Mouse (Mus musculus) inflammation-experienced regulatory T-cells, adult 16 weeks (primary cell): ENCODE measurements around the gene Imp4. TPM values are rescaled to one million over a fixed set of nuclear protein-coding genes. Genes with fewer than 3 reads are reported as not detected.

Source experiments
- polyA plus RNA-seq: library from polyadenylated mRNA; unstranded; fragments of 100-300 nt; shearing (Covaris generic); gene quantifications from one replicate; pipeline ENCODE4 v1.2.1, GENCODE M21; 2017

Gene Imp4
- 169 TPM for polyA plus RNA-seq

DNA sequence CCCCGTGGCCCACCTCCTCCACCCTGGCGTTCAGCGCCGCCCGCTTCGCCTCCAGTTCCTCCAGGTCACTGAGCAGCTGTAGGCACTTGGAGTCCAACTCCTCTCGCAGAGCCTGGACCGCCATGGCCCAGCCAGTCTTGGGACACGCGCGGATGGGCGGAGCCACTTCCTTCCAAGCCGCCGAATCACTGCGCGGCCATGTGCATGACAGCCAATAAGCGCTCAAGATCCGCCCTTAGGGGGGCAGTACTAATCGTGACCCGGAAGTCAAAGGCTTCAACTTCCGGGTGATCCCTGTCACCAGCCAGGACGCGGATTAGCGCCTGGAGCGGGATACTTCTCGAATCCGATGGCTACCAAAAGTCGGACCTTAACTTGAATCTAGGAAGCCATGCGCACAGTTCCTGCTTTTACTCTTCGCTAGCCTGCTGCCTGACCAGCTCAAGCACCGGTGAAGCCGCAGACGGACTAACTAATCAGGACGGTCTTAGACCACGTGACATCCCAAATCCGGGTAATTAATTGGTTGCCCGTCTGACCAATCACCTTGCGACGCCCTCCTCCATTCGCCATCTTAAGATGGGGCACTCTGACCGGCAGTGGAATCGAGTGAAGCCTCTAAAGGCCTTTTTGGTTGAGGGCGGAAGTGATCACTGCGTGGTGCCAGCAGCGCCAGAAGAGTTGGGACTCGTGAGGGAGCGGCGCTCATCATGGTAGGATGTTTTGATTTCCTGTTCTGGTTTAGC lies at the start of gene Imp4, which contains the start of gene Ccdc115:
Imp4 (plus strand) TSS at position 637 of the 746 bp plus-strand sequence.
Ccdc115 (minus strand) TSS at position 458 of the 746 bp plus-strand sequence.

DNA sequence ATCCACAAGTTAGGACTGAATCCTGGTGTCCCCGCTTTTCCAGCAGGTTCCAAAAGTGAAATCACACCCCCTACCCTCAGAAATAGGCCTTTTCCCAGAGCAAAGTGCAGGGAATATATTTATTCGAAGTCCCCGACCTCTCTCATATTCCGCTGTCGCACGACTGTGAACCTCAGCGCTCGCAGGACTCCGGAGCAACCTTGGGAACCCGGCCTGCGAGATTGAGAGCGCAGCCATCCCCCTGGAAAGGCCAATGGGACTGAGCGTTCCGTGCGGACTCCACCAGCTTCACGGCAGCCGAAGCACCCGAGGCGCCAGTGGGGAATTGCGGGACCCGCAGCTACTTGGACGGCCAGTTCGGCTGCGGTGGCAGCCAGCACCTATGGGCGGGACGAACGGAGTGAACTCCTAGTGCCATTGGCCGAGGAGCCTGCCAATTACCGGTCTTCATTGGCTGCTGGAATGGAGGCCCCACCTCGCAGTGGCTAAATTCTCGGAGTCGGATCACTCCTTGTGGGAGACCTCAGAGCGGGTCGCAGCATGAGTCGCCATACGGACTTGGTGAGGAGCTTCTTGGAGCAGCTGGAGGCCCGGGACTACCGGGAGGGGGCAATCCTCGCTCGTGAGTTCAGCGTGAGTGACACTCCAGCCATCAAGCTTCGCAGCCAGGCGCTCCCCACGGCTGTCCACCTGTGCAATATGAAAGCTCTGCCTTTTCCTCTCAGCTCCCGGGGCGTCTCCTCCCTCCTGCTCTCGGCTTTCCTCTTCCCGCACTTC lies 19.8 kb downstream of the Imp4 start, which contains the start of gene Ptpn18:
Ptpn18 (plus strand) TSS at position 479 of the 777 bp plus-strand sequence.

Other genes with a start within 250 kb of the Imp4 start
- 58.5 TPM for gene Ccdc115, start 179 bp upstream of the Imp4 start, polyA plus RNA-seq
- 282 TPM for gene Ptpn18, start 19.9 kb downstream of the Imp4 start, polyA plus RNA-seq
- gene Prss39, start 58.6 kb downstream of the Imp4 start, polyA plus RNA-seq = not detected
- not detected for gene Cfc1, start 95.8 kb downstream of the Imp4 start, polyA plus RNA-seq
- gene Prss40, start 121.1 kb downstream of the Imp4 start, polyA plus RNA-seq = not detected
- gene Amer3, start 139.8 kb downstream of the Imp4 start, polyA plus RNA-seq = not detected